ENCODE assay signal across 8 mouse cellular contexts in the genomic region with DNA sequence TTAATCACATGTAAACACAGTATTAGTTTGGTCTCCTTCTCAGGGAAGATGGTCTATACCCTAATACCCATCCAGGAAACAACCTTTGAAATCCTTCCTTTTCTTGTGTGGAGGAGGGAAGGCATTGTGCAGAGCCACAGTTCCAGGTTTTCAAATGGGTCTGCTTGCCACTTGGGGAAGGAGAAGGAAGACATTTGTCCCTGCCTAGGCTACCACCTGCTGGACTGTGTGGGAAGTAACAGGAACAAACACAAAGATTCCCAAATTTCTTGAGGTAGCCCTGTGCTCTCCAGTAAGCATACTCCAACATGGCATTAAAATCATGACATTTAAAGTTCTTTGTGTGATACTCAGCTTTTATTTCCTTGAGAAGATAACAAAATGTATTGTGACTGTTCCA.
DNase-seq lines count a peak whose midpoint lies in the region; ATAC-seq and TF ChIP-seq lines count a peak whose summit lies in the region.

No protein-coding gene starts in this region.

- H3K4me1 ChIP-seq in lung, embryonic 14.5 days (ENCODE audit: insufficient read depth) = no peaks in the 10 kb centered on the region

- H3K4me2 ChIP-seq in lung, embryonic 14.5 days = no peak overlapping the region

- no peaks in the 10 kb centered on the region for H3K36me3 ChIP-seq in lung, embryonic 14.5 days (ENCODE audit: insufficient read depth)

- no peak overlapping the region for H3K4me3 ChIP-seq in lung, embryonic 14.5 days (ENCODE audit: low read depth, low read length)

- DNase-seq in urinary bladder, postnatal 14 days (ENCODE audit: low spot score) = peak; percentile 47
- DNase-seq in urinary bladder, adult 18-20 months (ENCODE audit: low spot score in 2 of 2) = no peak
- peak; percentile 34 for DNase-seq in cerebellum, adult 8-10 months
- peak; percentile 8 to 25 for DNase-seq in frontal cortex, postnatal 25 days (ENCODE audit: low spot score in 2 of 2)
- DNase-seq in kidney, adult 9 months = peak; percentile 64
- DNase-seq in lung, embryonic 14.5 days = peak; percentile 76
- DNase-seq in skeletal muscle tissue, adult 2 months (ENCODE audit: low read depth, low spot score) = peak; percentile 62

- H3K9me3 ChIP-seq in lung, embryonic 14.5 days (ENCODE audit: low read depth, low read length) = no peaks in the 10 kb centered on the region

- peak; percentile 83 for TF ChIP-seq CTCF in lung, embryonic 14.5 days (IDR thresholded peaks at IDR 0.05; ENCODE audit: low read depth)

- H3K9ac ChIP-seq in lung, embryonic 14.5 days = no peak overlapping the region

- peak; percentile 83 for ATAC-seq in lung, embryonic 14.5 days (ENCODE audit: insufficient read depth)
- ATAC-seq in activated CD4-positive, CD25-positive, alpha-beta regulatory T cell, adult 4 months = no peak

- no peak overlapping the region for H3K27ac ChIP-seq in lung, embryonic 14.5 days (ENCODE audit: low read depth)

- H3K27me3 ChIP-seq in lung, embryonic 14.5 days (ENCODE audit: insufficient read depth, low read length) = no peaks in the 10 kb centered on the region

Comparison
In these comparisons a context has a peak if more than half of its experiments do, and no peak if none do; other contexts are left out.
1. DNase-seq: peak in urinary bladder, postnatal 14 days (single experiment), cerebellum, adult 8-10 months (single experiment), frontal cortex, postnatal 25 days (2 of 2), kidney, adult 9 months (single experiment), lung, embryonic 14.5 days (single experiment) and skeletal muscle tissue, adult 2 months (single experiment); none in urinary bladder, adult 18-20 months (0 of 2).